Mouse (Mus musculus) CH12.LX (cell line): Measurements from ENCODE around the gene Ccna2.

ENCODE experiments used
- CTCF ChIP-seq, 2 experiments: IDR thresholded peaks in 1 of 2; conservative IDR thresholded peaks in 1 of 2; 2 replicates each; pipeline ENCODE4 v1.5.1; 2011 to 2012; ENCODE audit warnings: low read depth in 2 of 2, low read length in 2 of 2, improper control_type of control experiment in 1 of 2, inconsistent platforms in 1 of 2, mild to moderate bottlenecking in 1 of 2, moderate library complexity in 1 of 2
- EP300 ChIP-seq: IDR thresholded peaks from 2 replicates; pipeline ENCODE4 v1.6.1; 2011; ENCODE audit warnings: low read length, improper control_type of control experiment
- JUND ChIP-seq: conservative IDR thresholded peaks from 2 replicates; pipeline ENCODE4 v1.6.1; 2011; ENCODE audit warnings: low read depth, low read length, improper control_type of control experiment
- POLR2A ChIP-seq: IDR thresholded peaks from 2 replicates; pipeline ENCODE4 v1.6.1; 2011; ENCODE audit warnings: low read depth, mild to moderate bottlenecking, improper control_type of control experiment, low read length
- TBP ChIP-seq: conservative IDR thresholded peaks from 2 replicates; pipeline ENCODE4 v1.6.1; 2011; ENCODE audit warnings: low read depth, low read length, improper control_type of control experiment
- UBTF ChIP-seq: IDR thresholded peaks from 2 replicates; pipeline ENCODE4 v1.6.1; 2012; ENCODE audit warnings: low read depth, mild to moderate bottlenecking, inconsistent platforms, low read length, improper control_type of control experiment, moderate library complexity
- USF2 ChIP-seq: conservative IDR thresholded peaks from 2 replicates; pipeline ENCODE4 v1.6.1; 2011; ENCODE audit warnings: low read depth, low read length, improper control_type of control experiment

DNA sequence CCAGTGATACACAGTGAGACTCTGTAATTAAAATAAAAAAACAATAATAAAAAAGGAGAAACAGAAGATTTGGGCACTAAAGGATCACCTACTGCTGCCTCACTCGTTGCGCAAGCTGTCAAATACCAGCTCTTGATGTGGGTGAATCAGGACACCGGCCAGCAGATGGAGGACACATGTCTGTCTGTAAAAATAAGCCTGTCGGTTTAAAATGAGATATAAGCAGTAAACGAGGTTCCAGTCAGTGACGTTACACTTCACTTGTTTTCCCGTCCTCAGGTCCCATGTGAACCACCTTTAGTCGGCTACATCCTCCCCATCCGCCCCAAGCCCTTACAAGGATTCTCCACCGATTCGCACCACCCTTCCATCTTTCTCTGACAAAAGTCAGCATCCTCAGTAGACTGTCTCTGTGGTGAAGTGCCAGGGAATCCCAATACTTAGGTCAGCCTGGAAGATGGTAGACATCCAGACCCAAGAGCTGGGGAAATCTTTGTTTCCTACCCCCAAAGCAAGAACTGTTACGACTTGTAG is 20.0 kb downstream of the Ccna2 start:
- TF ChIP-seq POLR2A = no peak
- TF ChIP-seq CTCF (conservative IDR thresholded peaks at IDR 0.05 in 1 of 2, IDR thresholded peaks at IDR 0.05 in 1 of 2; ENCODE audit: low read depth in 2 of 2, low read length in 2 of 2) = no peak
- TF ChIP-seq TBP = no peak
- TF ChIP-seq JUND = no peak
- TF ChIP-seq EP300 = no peak
- TF ChIP-seq USF2 = no peak
- TF ChIP-seq UBTF = no peak
